Mouse (Mus musculus): ENCODE data around the gene Ms4a18. TPM values are rescaled to one million over a fixed set of nuclear protein-coding genes. Genes with fewer than 3 reads are reported as not detected.

Ms4a18 gene
- polyA plus RNA-seq (2012; rRNA removed): 0.39 and 0.58 TPM in 2 replicates

GRCm38 (mm10) chr19:11017891-11018290 lies at the start of gene Ms4a18:
Ms4a18 (minus strand) TSS chr19:11018031.

GRCm38 (mm10) chr19:10993150-10993549 lies 24.7 kb downstream of the Ms4a18 start, which contains the start of gene Ms4a15:
Ms4a15 (minus strand) TSS chr19:10993250.

GRCm38 (mm10) chr19:10974238-10974865 lies 43.5 kb downstream of the Ms4a18 start, which contains the start of gene Ms4a10:
Ms4a10 (minus strand) TSS chr19:10974670.

DNA sequence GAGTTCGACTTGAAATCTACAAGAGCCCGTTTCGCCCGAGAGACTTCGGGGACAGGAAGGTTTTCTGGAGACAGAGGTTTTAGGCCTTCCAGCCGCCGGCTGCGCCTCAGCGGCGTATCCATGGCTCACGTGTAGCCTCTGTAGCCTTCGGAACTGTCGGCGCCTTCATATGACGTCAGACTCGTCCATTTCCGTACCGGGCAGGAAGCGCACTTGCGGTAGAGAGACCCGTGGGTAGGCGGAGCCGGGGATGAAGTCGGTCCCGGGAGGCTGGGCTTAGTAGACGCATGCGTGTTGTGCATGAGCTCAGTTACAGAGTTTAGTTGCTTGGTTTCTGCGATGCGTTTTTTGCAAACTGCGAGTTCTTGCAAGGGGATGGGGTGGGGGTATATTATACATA lies 68.7 kb downstream of the Ms4a18 start, which contains the start of gene Ccdc86:
Ccdc86 (minus strand) TSS at position 155 of the 400 bp plus-strand sequence.

Other genes starting within 250 kb of the Ms4a18 start
- 0.24 and 1.2 TPM in 2 replicates for gene Cd6, start 188.0 kb downstream of the Ms4a18 start, polyA plus RNA-seq (2012; rRNA removed)
- gene Slc15a3, start 178.3 kb downstream of the Ms4a18 start, polyA plus RNA-seq (2012; rRNA removed): 9.7 and 11.8 TPM in 2 replicates
- gene Tmem132a, start 148.1 kb downstream of the Ms4a18 start, polyA plus RNA-seq (2012; rRNA removed): 155 and 161 TPM in 2 replicates
- gene Tmem109, start 136.0 kb downstream of the Ms4a18 start, polyA plus RNA-seq (2012; rRNA removed): 150 and 163 TPM in 2 replicates
- 428 and 499 TPM in 2 replicates for gene Prpf19, start 122.8 kb downstream of the Ms4a18 start, polyA plus RNA-seq (2012; rRNA removed)
- 42.9 and 63.2 TPM in 2 replicates for gene Zp1, start 97.4 kb downstream of the Ms4a18 start, polyA plus RNA-seq (2012; rRNA removed)
- gene Ptgdr2, start 80.9 kb downstream of the Ms4a18 start, polyA plus RNA-seq (2012; rRNA removed): 7.2 and 9.1 TPM in 2 replicates
- gene Ccdc86, start 68.8 kb downstream of the Ms4a18 start, polyA plus RNA-seq (2012; rRNA removed): 9.0 and 11.2 TPM in 2 replicates
- gene Ms4a10, start 43.4 kb downstream of the Ms4a18 start, polyA plus RNA-seq (2012; rRNA removed): 1.4 and 4.0 TPM in 2 replicates
- 0.15 and 0.28 TPM in 2 replicates for gene Ms4a15, start 24.8 kb downstream of the Ms4a18 start, polyA plus RNA-seq (2012; rRNA removed)
- 1.2 and 1.4 TPM in 2 replicates for gene Ms4a8a, start 63.1 kb upstream of the Ms4a18 start, polyA plus RNA-seq (2012; rRNA removed)
- gene 1700017D01Rik, start 112.8 kb upstream of the Ms4a18 start, polyA plus RNA-seq (2012; rRNA removed): not detected in 2 replicates
- gene 1700025F22Rik, start 147.3 kb upstream of the Ms4a18 start, polyA plus RNA-seq (2012; rRNA removed): not detected in 2 replicates
- gene Ms4a13, start 178.7 kb upstream of the Ms4a18 start, polyA plus RNA-seq (2012; rRNA removed): not detected in 2 replicates
- gene Ms4a12, start 214.4 kb upstream of the Ms4a18 start, polyA plus RNA-seq (2012; rRNA removed): not detected in 2 replicates
- 0.05 TPM in 1 of 2 replicates, not detected in the other for gene Ms4a1, start 248.2 kb upstream of the Ms4a18 start, polyA plus RNA-seq (2012; rRNA removed)

Data from ovary, adult 2 months (tissue).